Mouse (Mus musculus) liver, embryonic 13.5 days (tissue): Measurements from ENCODE around the gene Zfp658. TPM values are rescaled to one million over a fixed set of nuclear protein-coding genes. Genes with fewer than 3 reads are reported as not detected.
A peak's percentile ranks its signal among the peaks of the same experiment; 100 is the strongest.

Source experiments
- ATAC-seq: fragments of 200-750 bp; cut with Nextera tagmentation; 2 replicates; pipeline ENCODE4 v1.8.0; 2017; ENCODE audit warnings: low read depth, mild to moderate bottlenecking, moderate number of reproducible peaks, moderate library complexity
- DNase-seq: peaks from one replicate; pipeline ENCODE4 v3.0.0; 2022
- H3K27ac ChIP-seq: fragments of 300-500 bp; sonication (generic); 2 replicates; pipeline ENCODE4 v1.5.1; 2015; ENCODE audit warnings: moderate library complexity, mild to moderate bottlenecking, inconsistent platforms
- H3K27me3 ChIP-seq: fragments of 300-500 bp; sonication (generic); 2 replicates; pipeline ENCODE4 v1.6.1; 2015; ENCODE audit warnings: mild to moderate bottlenecking, inconsistent platforms
- H3K36me3 ChIP-seq: fragments of 300-500 bp; sonication (generic); 2 replicates; pipeline ENCODE4 v1.6.1; 2015; ENCODE audit warnings: mild to moderate bottlenecking, inconsistent platforms
- H3K4me1 ChIP-seq: fragments of 300-500 bp; sonication (generic); replicated peaks from 2 replicates; pipeline ENCODE4 v1.6.1; 2015; ENCODE audit warnings: inconsistent platforms
- H3K4me2 ChIP-seq: fragments of 300-500 bp; sonication (generic); 2 replicates; pipeline ENCODE4 v1.6.1; 2015; ENCODE audit warnings: inconsistent platforms, mild to moderate bottlenecking, moderate library complexity
- H3K4me3 ChIP-seq: fragments of 300-500 bp; sonication (generic); replicated peaks from 2 replicates; pipeline ENCODE4 v1.5.1; 2015; ENCODE audit warnings: mild to moderate bottlenecking, inconsistent platforms
- H3K9ac ChIP-seq: fragments of 300-500 bp; sonication (generic); 2 replicates; pipeline ENCODE4 v1.6.1; 2015; ENCODE audit warnings: mild to moderate bottlenecking, inconsistent platforms
- H3K9me3 ChIP-seq: fragments of 300-500 bp; sonication (generic); replicated peaks from 2 replicates; pipeline ENCODE4 v1.6.1; 2016; ENCODE audit warnings: inconsistent platforms
- WGBS: fragments of 180-500 bp; shearing (Covaris S2); methylation state at CpG from one replicate; pipeline ENCODE4 v1.1.7; 2015; ENCODE audit not compliant: insufficient replicate concordance; 5-methylcytosine and 5-hydroxymethylcytosine counted together
- polyA plus RNA-seq: library from polyadenylated mRNA; unstranded; fragments of >200 nt; fragmentation: Nextera tagmentation; extraction: Ambion mirVana; gene quantifications from 2 replicates; pipeline ENCODE4 v1.2.1, GENCODE M21; 2015

Gene Zfp658
- polyA plus RNA-seq, 1 experiment from 2014 or later = 0.20 TPM

DNA sequence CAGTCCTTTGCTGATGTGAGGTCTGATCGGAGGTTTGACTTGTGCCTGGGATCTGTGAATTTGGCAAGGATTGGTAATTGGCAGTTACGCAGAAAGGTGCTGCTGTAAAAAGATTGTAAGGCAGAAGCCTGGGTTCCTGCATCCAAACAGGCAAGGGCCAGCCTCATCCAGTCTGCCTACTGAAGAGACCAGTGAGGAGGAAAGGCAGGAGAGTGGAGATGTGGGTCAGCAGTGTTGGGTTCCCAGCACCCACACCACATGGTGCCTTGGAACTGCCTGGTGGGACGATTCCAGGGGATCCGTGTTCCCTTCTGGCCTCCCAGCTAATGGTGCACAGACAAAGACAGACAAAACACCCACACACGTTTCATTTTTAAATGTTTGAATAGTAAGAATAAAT is 18.5 kb downstream of the Zfp658 start:
- H3K4me3 ChIP-seq = peak overlapping the region; percentile 75
- ATAC-seq (no peak), DNase-seq (no peak)
- H3K9me3 ChIP-seq = no peaks in the 10 kb centered on the region
- H3K27ac ChIP-seq = no peak overlapping the region
- H3K4me2 ChIP-seq = peak overlapping the region; percentile 83
- peaks cover 16% of the 10 kb centered on the region for H3K4me1 ChIP-seq
- 70% methylated on average over 5 of the region's 5 CpGs for WGBS
- peaks cover 15% of the 10 kb centered on the region for H3K36me3 ChIP-seq
- H3K27me3 ChIP-seq = no peaks in the 10 kb centered on the region
- peak overlapping the region; percentile 71; the same call in 1 of the 2 replicates for H3K9ac ChIP-seq

DNA sequence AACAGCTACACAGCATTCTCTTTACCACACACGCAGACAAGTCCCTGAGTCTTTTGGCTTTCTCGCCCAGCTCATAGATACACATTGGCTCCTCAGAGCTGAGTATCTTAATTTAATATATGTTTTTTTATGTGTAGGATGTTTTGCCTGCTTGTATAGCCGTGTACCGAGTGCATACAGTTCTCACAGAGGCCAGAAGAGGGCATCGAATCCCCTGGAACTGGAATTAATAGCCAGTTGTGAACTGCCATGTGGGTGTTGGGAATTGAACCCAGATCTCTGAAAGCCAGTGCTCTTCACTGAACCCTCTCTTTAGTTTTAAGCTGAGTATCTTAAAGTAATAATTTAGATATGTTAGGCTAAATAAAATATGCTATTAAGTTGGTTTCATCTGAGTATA is 22.7 kb downstream of the Zfp658 start:
- Histone ChIP-seq H3K27ac (no peak overlapping the region), H3K27me3 (no peaks in the 10 kb centered on the region), H3K4me2 (no peak overlapping the region), H3K9me3 (no peaks in the 10 kb centered on the region), H3K9ac (no peak overlapping the region), H3K36me3 (peaks cover 55% of the 10 kb centered on the region), H3K4me1 (peaks cover 16% of the 10 kb centered on the region), H3K4me3 (no peak overlapping the region)
- ATAC-seq = no peak
- 74% methylated on average over 5 of the region's 5 CpGs for WGBS
- no peak for DNase-seq

DNA sequence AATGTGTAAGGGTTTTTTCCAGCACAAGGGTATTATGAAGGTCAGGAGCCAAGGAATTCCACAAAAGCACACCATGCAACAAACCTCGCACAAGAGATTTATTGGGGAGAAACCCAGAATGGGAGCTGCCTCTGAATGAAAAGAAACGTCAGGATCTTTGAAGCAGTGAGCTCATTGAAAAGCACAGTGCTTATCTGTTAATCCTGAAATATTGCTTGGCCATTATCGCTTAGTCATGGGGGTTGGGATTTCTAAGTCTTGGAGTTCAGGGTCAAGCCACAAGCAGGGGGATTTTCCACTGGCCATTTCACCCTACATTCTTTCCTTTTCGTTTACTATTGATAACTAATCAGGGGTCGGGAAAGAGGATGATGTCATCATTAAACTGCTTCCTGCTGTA is 39.8 kb downstream of the Zfp658 start:
- Histone ChIP-seq H3K4me2 (no peak overlapping the region), H3K36me3 (no peaks in the 10 kb centered on the region), H3K9ac (no peak overlapping the region), H3K27ac (no peak overlapping the region), H3K4me3 (no peak overlapping the region), H3K4me1 (no peaks in the 10 kb centered on the region), H3K27me3 (no peaks in the 10 kb centered on the region; the same call in 1 of the 2 replicates), H3K9me3 (no peaks in the 10 kb centered on the region)
- DNase-seq = no peak
- no peak for ATAC-seq
- 27% methylated on average over 5 of the region's 5 CpGs for WGBS

DNA sequence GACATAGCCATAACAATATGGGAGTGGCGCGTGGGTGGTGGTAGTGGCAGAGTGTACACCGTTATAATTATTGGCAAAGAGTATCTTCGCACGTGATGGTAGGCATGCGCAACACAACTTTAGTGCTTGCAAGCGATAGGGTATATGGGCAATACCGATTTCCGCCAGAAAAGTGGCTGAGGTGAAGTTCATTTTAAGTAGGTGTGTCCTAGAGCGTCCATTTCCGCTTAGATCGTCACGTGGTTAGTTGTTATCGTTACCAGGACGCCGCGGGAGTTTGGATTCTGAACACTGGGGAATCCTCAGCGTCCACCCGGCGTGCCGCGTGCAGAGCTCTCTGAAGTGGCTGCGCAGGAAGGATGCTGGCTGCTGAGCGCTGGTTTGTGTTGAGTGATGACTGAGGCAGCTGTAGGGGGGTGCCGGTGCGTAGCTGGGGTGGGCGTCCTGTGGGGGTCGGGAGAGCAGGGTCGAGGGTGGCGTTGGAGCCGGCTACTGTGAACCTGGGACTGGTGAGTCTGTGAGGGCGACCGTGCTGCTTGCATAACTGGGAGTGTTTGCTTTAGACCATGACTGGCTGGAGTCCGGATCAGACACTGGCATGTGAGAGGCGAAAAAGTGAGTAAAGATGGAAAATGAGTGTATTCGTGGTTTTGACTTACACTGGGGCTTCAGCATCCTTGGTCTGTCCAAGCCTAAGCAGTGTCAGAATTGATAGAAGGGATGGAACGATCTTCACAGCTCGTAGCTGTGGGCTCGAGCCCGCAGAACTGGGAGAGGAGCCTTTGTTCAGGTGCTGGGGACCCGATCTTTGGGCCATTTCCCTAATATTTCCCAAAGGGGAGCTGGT is 45.1 kb downstream of the Zfp658 start, which contains the start of gene Zfp819:
TSS of gene Zfp819 (plus strand) at position 274 of the 847 bp plus-strand sequence.
- ATAC-seq (peak; percentile 65; the same call in 1 of the 2 replicates), DNase-seq (peak; percentile 13)
- Histone ChIP-seq H3K36me3 (no peaks in the 10 kb centered on the region), H3K4me1 (0 out of 2 replicates have a peak, but pooled peaks cover 3% of the 10 kb centered on the region), H3K4me2 (peak within 1 kb of the TSS; percentile 58), H3K9me3 (no peaks in the 10 kb centered on the region), H3K27ac (no peak within 1 kb of the TSS), H3K27me3 (peaks cover 7% of the 10 kb centered on the region; the same call in 1 of the 2 replicates), H3K4me3 (peak within 1 kb of the TSS; percentile 36), H3K9ac (0 out of 2 replicates have a peak within 1 kb of the TSS, but pooled peaks have one; percentile 13)
- 13% methylated on average over 41 of the region's 41 CpGs for WGBS

DNA sequence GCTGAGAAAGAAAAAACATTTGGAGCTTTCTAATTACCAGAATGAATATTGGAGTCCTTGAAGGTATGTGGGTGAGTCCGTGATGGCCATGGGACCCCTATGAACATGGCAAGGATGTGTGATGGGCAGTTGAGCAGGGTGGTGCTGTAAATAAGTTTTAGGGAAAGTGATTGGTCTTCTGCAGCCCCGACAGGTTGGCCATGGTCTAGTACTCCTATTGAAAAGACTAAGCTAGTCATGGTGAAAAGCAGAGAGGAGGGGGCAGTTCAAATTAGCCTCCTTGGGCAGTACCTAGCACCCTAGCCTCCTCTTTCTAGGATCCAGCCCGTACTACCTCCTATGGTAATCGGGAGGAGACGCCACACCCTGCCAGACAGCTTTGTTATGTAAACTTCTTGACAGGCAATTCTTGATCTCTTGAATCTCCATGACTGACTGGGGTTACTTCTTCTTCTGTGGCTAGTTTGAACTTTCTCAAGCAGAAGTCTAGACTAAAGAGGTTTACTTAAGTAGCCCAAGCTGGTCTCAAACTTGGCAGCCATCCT is 45.8 kb downstream of the Zfp658 start:
- no peak for DNase-seq
- ATAC-seq = no peak

DNA sequence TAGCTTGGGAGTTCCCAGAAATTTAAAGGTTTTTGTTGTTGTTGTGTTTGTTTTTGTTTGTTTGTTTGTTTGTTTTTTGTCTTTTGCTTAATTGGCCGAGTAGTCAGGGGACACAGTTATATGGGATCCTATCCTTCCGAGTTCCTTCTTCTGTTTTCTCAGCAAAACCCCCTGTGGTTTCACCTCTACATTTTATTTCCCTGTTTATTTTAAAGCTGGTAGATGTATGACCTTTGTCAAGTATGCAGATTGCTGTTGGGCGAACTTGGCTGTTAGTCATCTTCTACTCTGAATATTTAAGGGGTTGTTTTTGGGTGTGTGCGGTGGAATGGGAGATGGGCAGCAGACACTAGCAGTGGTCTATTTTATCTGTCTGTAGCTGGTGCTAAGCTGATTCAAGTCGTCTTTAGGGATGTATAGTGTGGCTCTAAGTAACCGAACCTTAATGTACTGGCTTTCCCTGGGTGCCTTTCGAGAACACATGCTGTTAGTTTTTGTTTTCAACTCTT is 46.3 kb downstream of the Zfp658 start:
- no peak overlapping the region for H3K4me2 ChIP-seq
- H3K36me3 ChIP-seq = no peaks in the 10 kb centered on the region
- peaks cover 7% of the 10 kb centered on the region; the same call in 1 of the 2 replicates for H3K27me3 ChIP-seq
- 0 out of 2 replicates have a peak, but pooled peaks cover 3% of the 10 kb centered on the region for H3K4me1 ChIP-seq
- no peaks in the 10 kb centered on the region for H3K9me3 ChIP-seq
- H3K27ac ChIP-seq = no peak overlapping the region
- no peak overlapping the region for H3K4me3 ChIP-seq
- no peak overlapping the region for H3K9ac ChIP-seq
- ATAC-seq (no peak), DNase-seq (no peak)
- WGBS = 53% methylated on average over 7 of the region's 7 CpGs

More for the DNA sequence above, 45.8 kb downstream of the Zfp658 start:
- Histone ChIP-seq H3K27ac (no peak overlapping the region), H3K36me3 (no peaks in the 10 kb centered on the region), H3K4me1 (0 out of 2 replicates have a peak, but pooled peaks cover 3% of the 10 kb centered on the region), H3K27me3 (peaks cover 7% of the 10 kb centered on the region; the same call in 1 of the 2 replicates), H3K9ac (no peak overlapping the region), H3K4me2 (peak overlapping the region; percentile 58), H3K4me3 (no peak overlapping the region), H3K9me3 (no peaks in the 10 kb centered on the region)
- WGBS = 35% methylated on average over 5 of the region's 5 CpGs

DNA sequence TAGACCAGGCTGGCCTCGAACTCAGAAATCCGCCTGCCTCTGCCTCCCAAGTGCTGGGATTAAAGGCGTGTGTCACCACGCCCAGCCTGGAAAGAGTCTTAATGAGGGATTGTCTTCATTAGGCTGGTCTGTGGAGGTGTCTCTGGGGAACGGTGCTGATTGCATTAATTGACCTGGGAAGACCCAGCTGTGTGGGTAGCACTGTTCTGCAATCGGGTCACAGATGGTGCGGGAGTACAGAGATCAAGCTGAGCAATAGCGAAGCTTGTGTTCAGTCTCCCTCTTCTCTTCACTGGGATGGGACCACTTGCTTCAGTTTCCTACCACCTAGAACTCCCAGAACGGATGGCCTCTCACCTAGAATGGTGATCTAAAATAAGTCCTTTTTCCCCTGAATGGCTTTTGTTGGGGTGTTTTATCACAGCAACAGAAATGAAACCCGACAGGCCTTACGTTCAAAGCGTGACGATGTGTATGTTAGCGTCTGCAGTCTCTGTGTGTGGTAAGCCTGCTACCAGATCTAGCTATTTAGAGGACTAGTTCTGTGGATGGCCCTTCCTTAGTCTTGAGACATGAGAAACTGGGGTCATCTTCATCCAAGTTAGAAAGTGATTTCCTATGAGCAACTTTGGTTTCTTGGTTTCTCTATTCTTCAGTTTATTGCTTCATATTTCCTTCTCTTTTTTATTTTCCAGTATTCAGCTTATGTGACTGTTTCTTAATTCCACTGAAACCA is 51.9 kb downstream of the Zfp658 start:
- Histone ChIP-seq H3K4me1 (no peaks in the 10 kb centered on the region), H3K27ac (no peak overlapping the region), H3K9ac (no peak overlapping the region), H3K27me3 (no peaks in the 10 kb centered on the region), H3K36me3 (no peaks in the 10 kb centered on the region), H3K9me3 (no peaks in the 10 kb centered on the region), H3K4me2 (no peak overlapping the region), H3K4me3 (no peak overlapping the region)
- WGBS = 73% methylated on average over 14 of the region's 14 CpGs
- no peak for DNase-seq
- ATAC-seq = no peak

DNA sequence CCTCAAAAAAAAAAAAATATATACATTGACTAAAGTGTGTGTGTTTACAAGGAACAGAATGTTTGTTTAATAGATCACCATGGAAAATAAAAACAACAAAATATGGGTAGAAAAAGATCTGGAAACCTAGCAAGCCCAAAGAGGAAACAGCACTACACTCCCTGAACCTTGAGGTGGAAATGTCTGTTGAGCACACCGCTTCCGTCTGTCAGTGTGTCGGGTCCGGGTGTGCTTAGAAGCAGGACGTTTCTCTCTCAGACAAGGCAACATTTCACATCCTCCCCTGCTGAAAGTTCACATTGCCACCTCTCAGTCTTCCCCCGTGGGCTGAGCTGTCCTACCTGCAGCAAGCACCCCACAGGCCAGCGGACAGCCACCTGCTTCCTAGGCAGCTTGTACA is 60.9 kb downstream of the Zfp658 start:
- Histone ChIP-seq H3K4me1 (no peaks in the 10 kb centered on the region), H3K27me3 (no peaks in the 10 kb centered on the region), H3K9ac (no peak overlapping the region), H3K4me2 (no peak overlapping the region), H3K4me3 (no peak overlapping the region), H3K36me3 (no peaks in the 10 kb centered on the region), H3K27ac (no peak overlapping the region), H3K9me3 (no peaks in the 10 kb centered on the region)
- DNase-seq (no peak), ATAC-seq (no peak)
- 64% methylated on average over 7 of the region's 7 CpGs for WGBS

DNA sequence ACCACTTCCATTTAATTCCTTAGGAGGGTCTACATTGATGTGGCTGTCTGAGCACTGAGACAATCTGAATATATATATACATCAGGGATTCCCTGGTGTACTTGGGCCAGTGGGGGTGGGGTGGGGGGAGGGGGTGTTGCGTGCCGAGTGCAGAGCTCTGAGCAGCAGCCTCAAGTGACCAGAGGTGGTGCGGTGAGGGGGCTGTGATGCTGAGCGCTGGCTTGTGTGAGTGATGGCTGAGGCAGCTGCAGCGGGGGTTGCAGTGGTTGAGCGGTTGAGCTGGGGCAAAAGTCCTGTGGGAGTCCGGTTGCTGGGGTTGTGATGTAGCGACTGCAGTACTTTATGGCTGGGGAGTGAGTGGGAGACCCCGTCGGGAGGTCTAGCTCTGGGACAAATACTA is 61.8 kb downstream of the Zfp658 start:
- no peak for DNase-seq
- no peak overlapping the region for H3K9ac ChIP-seq
- H3K4me2 ChIP-seq = no peak overlapping the region
- H3K36me3 ChIP-seq = no peaks in the 10 kb centered on the region
- ATAC-seq = no peak
- no peaks in the 10 kb centered on the region for H3K27me3 ChIP-seq
- H3K4me3 ChIP-seq = no peak overlapping the region
- no peak overlapping the region for H3K27ac ChIP-seq
- no peaks in the 10 kb centered on the region for H3K9me3 ChIP-seq
- H3K4me1 ChIP-seq = no peaks in the 10 kb centered on the region
- WGBS = 33% methylated on average over 10 of the region's 10 CpGs
